In the genomic region with DNA sequence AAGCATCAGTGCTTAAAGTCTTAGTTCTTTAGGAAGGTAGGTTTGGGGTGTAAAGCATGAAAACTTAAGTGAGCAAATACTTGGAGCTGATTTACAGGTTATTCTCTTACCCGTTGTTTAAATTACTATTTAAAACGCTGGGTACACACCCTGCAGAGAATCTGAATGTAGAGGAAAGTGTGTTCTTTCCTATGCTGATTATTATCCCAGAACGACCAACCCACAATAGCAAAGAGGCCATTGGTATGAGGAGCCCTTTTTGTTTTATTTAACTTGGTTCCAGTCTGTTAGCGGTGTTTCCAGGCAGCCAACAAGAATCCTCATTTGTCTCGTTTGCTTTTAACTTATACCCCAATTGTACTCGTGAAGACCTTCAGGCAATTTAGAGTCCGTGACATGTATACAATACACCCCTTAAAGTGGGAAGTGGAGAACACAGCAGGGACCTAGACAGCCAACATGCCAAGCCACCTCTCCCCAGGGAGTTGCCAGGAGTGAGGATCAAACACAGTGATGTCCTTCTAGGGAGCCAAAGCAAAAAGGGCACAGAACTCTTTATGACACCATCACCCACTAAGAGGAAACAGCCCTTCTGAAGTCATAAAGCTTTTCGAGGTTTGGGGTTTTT, we compare ENCODE assay signal across 27 mouse cellular contexts.
DNase-seq lines count a peak whose midpoint lies in the region; ATAC-seq and TF ChIP-seq lines count a peak whose summit lies in the region.
"Had no signal": no experiment of that assay in that cellular context is flagged by ENCODE, and none has a peak within 500 bp of the region (broad histone marks: within the 10 kb centered on the region; RNA-seq: fewer than 3 reads in every experiment).

No protein-coding gene starts in this region.

- DNase-seq in hindbrain, embryonic 11.5 days (ENCODE audit: low spot score): peak; percentile 28
- no peak for DNase-seq in hindbrain, postnatal 0 days (ENCODE audit: low spot score)
- no peak for DNase-seq in midbrain, embryonic 11.5 days (ENCODE audit: low spot score, missing footprints)
- no peak for DNase-seq in midbrain, postnatal 0 days (ENCODE audit: low spot score)
- DNase-seq in mesoderm, embryonic 11.5 days (ENCODE audit: low read depth, low spot score): peak; percentile 46
- DNase-seq in urinary bladder, postnatal 4 days (ENCODE audit: low spot score in 2 of 2): no peak
- no peak for DNase-seq in testis, postnatal 10 days (ENCODE audit: low spot score)
- DNase-seq: adrenal gland, postnatal 25 days; cerebellum, adult 11-12 months; cerebellum, postnatal 10 days; gastrocnemius, postnatal 36 days; heart, adult 2 months; heart, postnatal 14 days; kidney, adult 2 months; liver; lung, postnatal 4 days; right cerebral cortex, postnatal 4 days; thymus, adult 18-20 months; thymus, postnatal 36 days had no signal

- H3K36me3 ChIP-seq in hindbrain, embryonic 11.5 days (ENCODE audit: control insufficient read depth, insufficient read depth, low read length): no peaks in the 10 kb centered on the region
- no peaks in the 10 kb centered on the region for H3K36me3 ChIP-seq in hindbrain, postnatal 0 days (ENCODE audit: insufficient read depth, low read length)
- H3K36me3 ChIP-seq in midbrain, embryonic 11.5 days (ENCODE audit: control insufficient read depth, insufficient read depth, low read length): no peaks in the 10 kb centered on the region
- H3K36me3 ChIP-seq in midbrain, postnatal 0 days (ENCODE audit: insufficient read depth, low read length): no peaks in the 10 kb centered on the region
- H3K36me3 ChIP-seq: heart, embryonic 13.5 days; limb, embryonic 10.5 days; liver, embryonic 15.5 days; lung, embryonic 15.5 days had no signal

- ATAC-seq in hindbrain, embryonic 11.5 days (ENCODE audit: low FRiP score): peak; percentile 79
- no peak for ATAC-seq in hindbrain, postnatal 0 days
- peak; percentile 60 for ATAC-seq in midbrain, embryonic 11.5 days (ENCODE audit: low FRiP score)
- ATAC-seq in midbrain, postnatal 0 days (ENCODE audit: low FRiP score): no peak
- ATAC-seq: CD4-positive, CD25-positive, alpha-beta regulatory T cell, adult 4 months had no signal

- H3K4me3 ChIP-seq in hindbrain, embryonic 11.5 days (ENCODE audit: low read depth, low read length): no peak overlapping the region
- no peak overlapping the region for H3K4me3 ChIP-seq in hindbrain, postnatal 0 days (ENCODE audit: low read length)
- H3K4me3 ChIP-seq in midbrain, embryonic 11.5 days (ENCODE audit: low read depth, low read length): no peak overlapping the region
- no peak overlapping the region for H3K4me3 ChIP-seq in midbrain, postnatal 0 days (ENCODE audit: low read depth, low read length)
- H3K4me3 ChIP-seq: forebrain, embryonic 13.5 days; heart, adult 2 months; heart, embryonic 13.5 days; limb, embryonic 10.5 days; liver, embryonic 15.5 days; lung, embryonic 15.5 days; myocyte had no signal

- H3K4me1 ChIP-seq in hindbrain, embryonic 11.5 days (replicated peaks; ENCODE audit: control insufficient read depth, insufficient read depth, low read length): no peaks in the 10 kb centered on the region
- no peaks in the 10 kb centered on the region for H3K4me1 ChIP-seq in hindbrain, postnatal 0 days (ENCODE audit: insufficient read depth, low read length)
- peaks cover 7% of the 10 kb centered on the region; the same call in 1 of the 2 replicates for H3K4me1 ChIP-seq in midbrain, embryonic 11.5 days (ENCODE audit: control insufficient read depth, insufficient read depth, low read length)
- no peaks in the 10 kb centered on the region for H3K4me1 ChIP-seq in midbrain, postnatal 0 days (ENCODE audit: insufficient read depth, low read length)
- H3K4me1 ChIP-seq: liver, embryonic 15.5 days had no signal

- H3K4me2 ChIP-seq in hindbrain, embryonic 11.5 days (replicated peaks; ENCODE audit: low read depth, low read length): no peak overlapping the region
- H3K4me2 ChIP-seq in hindbrain, postnatal 0 days (ENCODE audit: low read depth, low read length): no peak overlapping the region
- H3K4me2 ChIP-seq in midbrain, embryonic 11.5 days: no peak overlapping the region
- no peak overlapping the region for H3K4me2 ChIP-seq in midbrain, postnatal 0 days (ENCODE audit: low read depth, low read length, poor library complexity, severe bottlenecking)
- H3K4me2 ChIP-seq: forebrain, embryonic 13.5 days; heart, embryonic 13.5 days; liver, embryonic 15.5 days; lung, embryonic 15.5 days had no signal

- H3K9ac ChIP-seq in hindbrain, embryonic 11.5 days (ENCODE audit: low read depth, low read length): no peak overlapping the region
- H3K9ac ChIP-seq in hindbrain, postnatal 0 days (replicated peaks; ENCODE audit: low read length): no peak overlapping the region
- no peak overlapping the region for H3K9ac ChIP-seq in midbrain, embryonic 11.5 days (ENCODE audit: low read length)
- no peak overlapping the region for H3K9ac ChIP-seq in midbrain, postnatal 0 days (replicated peaks; ENCODE audit: low read length, poor library complexity, severe bottlenecking)
- H3K9ac ChIP-seq: forebrain, embryonic 13.5 days; heart, embryonic 13.5 days; liver, embryonic 15.5 days; lung, embryonic 15.5 days had no signal

- H3K27ac ChIP-seq in hindbrain, embryonic 11.5 days (ENCODE audit: low read depth, low read length): no peak overlapping the region
- no peak overlapping the region for H3K27ac ChIP-seq in hindbrain, postnatal 0 days
- H3K27ac ChIP-seq in midbrain, embryonic 11.5 days (ENCODE audit: low read depth, low read length): no peak overlapping the region
- no peak overlapping the region for H3K27ac ChIP-seq in midbrain, postnatal 0 days (ENCODE audit: low read depth, low read length)
- H3K27ac ChIP-seq: forebrain, embryonic 13.5 days; heart, adult 2 months; heart, embryonic 13.5 days; kidney, postnatal 0 days; limb, embryonic 10.5 days; liver, embryonic 15.5 days; lung, embryonic 15.5 days had no signal

- no peaks in the 10 kb centered on the region for H3K9me3 ChIP-seq in hindbrain, embryonic 11.5 days (ENCODE audit: control insufficient read depth, low read length)
- H3K9me3 ChIP-seq in hindbrain, postnatal 0 days (ENCODE audit: low read length): no peaks in the 10 kb centered on the region
- H3K9me3 ChIP-seq in midbrain, embryonic 11.5 days (ENCODE audit: control insufficient read depth, low read length): no peaks in the 10 kb centered on the region
- H3K9me3 ChIP-seq in midbrain, postnatal 0 days (ENCODE audit: low read length): no peaks in the 10 kb centered on the region
- H3K9me3 ChIP-seq: forebrain, embryonic 13.5 days; heart, embryonic 13.5 days; limb, embryonic 10.5 days; liver, embryonic 15.5 days; lung, embryonic 15.5 days had no signal

- 25% methylated on average over 8 of the region's 8 CpGs for WGBS in hindbrain, embryonic 11.5 days
- 15% methylated on average over 8 of the region's 8 CpGs for WGBS in hindbrain, postnatal 0 days
- WGBS in midbrain, embryonic 11.5 days: 42% methylated on average over 8 of the region's 8 CpGs
- WGBS in midbrain, postnatal 0 days: 22% methylated on average over 8 of the region's 8 CpGs

- no peak for TF ChIP-seq CTCF in hindbrain, postnatal 0 days (IDR thresholded peaks at IDR 0.05; ENCODE audit: low read depth)
- TF ChIP-seq CTCF in midbrain, postnatal 0 days (IDR thresholded peaks at IDR 0.05): no peak

- no peaks in the 10 kb centered on the region for H3K27me3 ChIP-seq in hindbrain, embryonic 11.5 days (ENCODE audit: control insufficient read depth, insufficient read depth, low read length)
- H3K27me3 ChIP-seq in hindbrain, postnatal 0 days (ENCODE audit: insufficient read depth, low read length): no peaks in the 10 kb centered on the region
- H3K27me3 ChIP-seq in midbrain, embryonic 11.5 days (ENCODE audit: control insufficient read depth, insufficient read depth, low read length): no peaks in the 10 kb centered on the region
- no peaks in the 10 kb centered on the region for H3K27me3 ChIP-seq in midbrain, postnatal 0 days (ENCODE audit: insufficient read depth, low read length)
- H3K27me3 ChIP-seq: forebrain, embryonic 13.5 days; heart, embryonic 13.5 days; liver, embryonic 15.5 days; lung, embryonic 15.5 days had no signal

Comparison
In these comparisons a context has a peak if more than half of its experiments do, and no peak if none do; other contexts are left out.
1. ATAC-seq: peak in hindbrain, embryonic 11.5 days (single experiment) and midbrain, embryonic 11.5 days (single experiment); none in hindbrain, postnatal 0 days (single experiment) and midbrain, postnatal 0 days (single experiment).
2. DNase-seq: peak in hindbrain, embryonic 11.5 days (single experiment) and mesoderm, embryonic 11.5 days (single experiment); none in hindbrain, postnatal 0 days (single experiment), midbrain, embryonic 11.5 days (single experiment), midbrain, postnatal 0 days (single experiment), urinary bladder, postnatal 4 days (0 of 2) and testis, postnatal 10 days (single experiment).